Mouse (Mus musculus) brain, embryonic 18.5 days (tissue): Measurements from ENCODE around the gene Rapgefl1.
"Not testable (repeated sequence)": the region's sequence is repeated elsewhere in the genome, so short reads cannot be mapped to it uniquely, and the experiment has no call there.

Source experiments
- DNase-seq: peaks from one replicate; pipeline ENCODE4 v3.0.0-alpha.2; 2012; ENCODE audit warnings: low read depth, low spot score

Rapgefl1 gene

GRCm38 (mm10) chr11:98810686-98811085 lies 25.9 kb upstream of the Rapgefl1 start:
- DNase-seq, result no peak

GRCm38 (mm10) chr11:98816706-98817239 lies 19.8 kb upstream of the Rapgefl1 start:
- DNase-seq, result no peak

DNA sequence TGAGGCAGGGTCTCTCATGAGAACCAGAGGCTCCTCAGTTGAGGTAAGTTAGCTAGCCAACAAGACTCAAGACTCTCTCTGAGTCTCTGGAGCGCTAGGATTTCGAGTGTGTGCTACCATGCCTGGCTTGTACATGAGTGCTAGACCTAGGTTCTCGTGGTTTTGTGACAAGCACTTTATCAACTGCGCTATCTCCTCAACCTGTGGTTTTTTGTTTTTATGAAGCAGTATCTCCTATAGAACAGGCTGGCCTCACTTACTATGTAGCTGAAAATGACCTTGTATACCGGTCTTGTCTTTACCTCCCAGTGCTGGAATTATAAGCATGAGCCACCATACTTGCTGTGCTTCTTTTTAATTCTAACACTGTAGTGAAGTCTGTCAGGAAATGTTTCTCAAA lies 15.6 kb upstream of the Rapgefl1 start:
- DNase-seq, result no peak

- not testable (repeated sequence) for DNase-seq
Measured at GRCm38 (mm10) chr11:98826071-98826470, 10.5 kb upstream of the Rapgefl1 start.

- no peak for DNase-seq
Measured at GRCm38 (mm10) chr11:98827877-98828276, 8.7 kb upstream of the Rapgefl1 start.

- no peak for DNase-seq
Measured at GRCm38 (mm10) chr11:98829091-98829775, 7.4 kb upstream of the Rapgefl1 start.

GRCm38 (mm10) chr11:98829875-98830274 lies 6.7 kb upstream of the Rapgefl1 start:
- DNase-seq, result no peak

GRCm38 (mm10) chr11:98835296-98835695 lies 1.3 kb upstream of the Rapgefl1 start:
- peak; percentile 34 for DNase-seq

DNA sequence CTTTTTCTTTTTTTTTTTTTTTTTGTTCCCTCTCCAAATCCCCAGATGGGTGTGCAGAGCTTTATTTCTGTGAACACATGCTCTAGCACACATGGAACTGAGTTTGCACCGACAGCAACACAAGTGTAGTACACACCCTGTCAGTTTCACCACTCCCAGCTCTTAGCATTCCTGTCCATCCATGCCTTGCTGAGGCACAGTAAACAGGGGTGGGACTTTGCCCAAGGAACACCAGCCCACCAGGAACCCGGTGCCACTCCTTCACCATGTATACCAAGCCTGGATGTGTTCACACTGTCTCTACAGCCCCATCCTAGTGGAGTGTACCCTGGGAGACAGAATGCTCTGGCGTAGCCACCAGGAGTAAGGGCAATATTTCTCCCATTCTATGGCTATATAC lies 860 bp upstream of the Rapgefl1 start:
- DNase-seq, result peak; percentile 18

DNA sequence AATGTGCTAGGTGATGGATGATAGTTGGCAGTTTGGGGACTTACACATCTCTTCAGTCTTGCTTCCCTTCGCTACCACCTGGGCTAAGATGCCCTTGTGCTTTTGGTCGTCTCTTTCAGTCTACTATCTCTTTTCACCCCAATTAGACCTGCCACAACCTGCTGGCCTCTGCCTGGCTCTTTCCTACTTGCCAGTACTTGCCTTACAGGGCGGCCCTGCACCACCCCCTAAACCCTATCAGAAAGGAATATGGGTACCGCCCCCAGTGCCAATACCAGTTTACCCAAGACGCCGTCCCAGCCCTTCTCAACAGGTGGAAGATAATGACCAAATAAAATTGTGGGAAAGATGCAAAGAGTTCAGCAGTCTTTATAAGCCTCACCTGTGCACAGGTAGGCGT lies 457 bp upstream of the Rapgefl1 start:
- no peak for DNase-seq

DNA sequence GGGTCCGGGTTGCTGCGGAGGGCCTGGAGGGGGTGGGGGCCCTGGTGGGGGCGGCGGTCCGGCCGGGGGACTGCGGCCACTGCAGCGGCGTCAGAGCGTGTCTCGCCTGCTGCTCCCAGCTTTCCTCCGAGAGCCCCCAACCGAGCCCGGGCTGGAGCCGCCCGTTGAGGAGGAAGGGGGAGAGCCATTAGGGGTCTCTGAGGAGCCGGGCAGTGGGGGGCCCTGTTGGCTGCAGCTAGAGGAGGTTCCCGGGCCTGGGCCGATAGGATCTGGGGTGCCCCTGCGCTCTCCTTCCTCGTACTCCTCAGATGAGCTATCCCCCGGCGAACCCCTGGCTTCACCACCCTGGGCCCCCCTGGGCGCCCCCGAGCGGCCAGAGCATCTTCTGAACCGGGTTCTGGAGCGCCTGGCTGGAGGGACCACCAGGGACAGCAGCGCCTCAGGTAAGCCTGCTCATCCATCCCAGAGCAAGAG lies 683 bp downstream of the Rapgefl1 start:
- DNase-seq, result no peak

DNA sequence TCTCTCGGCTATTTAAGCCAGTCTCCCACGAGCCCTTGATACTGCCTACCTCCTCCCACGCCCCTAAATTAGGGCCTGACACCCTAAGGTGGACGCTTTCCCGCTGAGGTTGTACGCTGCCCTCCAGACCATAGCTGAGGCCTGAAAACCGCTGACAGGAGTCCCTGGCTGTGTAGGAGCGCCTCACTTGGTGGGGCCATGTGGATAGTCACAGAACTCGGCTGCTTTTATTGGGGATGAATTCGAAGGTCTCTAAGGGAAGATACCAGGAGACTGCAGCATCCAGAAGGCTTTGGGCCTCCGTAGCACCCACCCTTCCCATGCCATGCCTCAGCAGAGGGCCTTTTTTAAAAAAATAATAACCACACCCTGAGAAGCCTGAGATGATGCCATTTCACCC lies 1.3 kb downstream of the Rapgefl1 start:
- no peak for DNase-seq

DNA sequence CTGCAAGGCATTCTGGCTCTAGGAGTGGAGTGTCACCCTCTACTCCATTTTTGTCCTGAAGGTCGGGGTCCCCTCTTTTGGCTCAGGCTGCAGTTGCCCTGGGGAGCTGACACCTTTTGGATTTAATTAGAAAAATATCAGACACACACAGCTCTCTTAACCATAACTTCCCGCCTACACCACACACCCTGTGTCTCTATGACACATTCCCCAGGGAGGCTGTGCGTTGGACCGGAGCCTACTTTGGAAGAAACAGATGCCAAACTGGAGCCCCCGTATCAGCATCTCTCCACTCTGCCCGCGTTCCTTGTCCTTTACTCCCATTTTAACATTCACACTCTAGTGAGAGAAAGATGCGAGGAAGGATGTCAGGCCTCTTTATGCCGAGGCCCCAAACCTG lies 1.9 kb downstream of the Rapgefl1 start:
- no peak for DNase-seq

- no peak for DNase-seq
Measured at GRCm38 (mm10) chr11:98839402-98839801, 2.8 kb downstream of the Rapgefl1 start.

- DNase-seq, result no peak
Measured at GRCm38 (mm10) chr11:98839897-98840296, 3.3 kb downstream of the Rapgefl1 start.

DNA sequence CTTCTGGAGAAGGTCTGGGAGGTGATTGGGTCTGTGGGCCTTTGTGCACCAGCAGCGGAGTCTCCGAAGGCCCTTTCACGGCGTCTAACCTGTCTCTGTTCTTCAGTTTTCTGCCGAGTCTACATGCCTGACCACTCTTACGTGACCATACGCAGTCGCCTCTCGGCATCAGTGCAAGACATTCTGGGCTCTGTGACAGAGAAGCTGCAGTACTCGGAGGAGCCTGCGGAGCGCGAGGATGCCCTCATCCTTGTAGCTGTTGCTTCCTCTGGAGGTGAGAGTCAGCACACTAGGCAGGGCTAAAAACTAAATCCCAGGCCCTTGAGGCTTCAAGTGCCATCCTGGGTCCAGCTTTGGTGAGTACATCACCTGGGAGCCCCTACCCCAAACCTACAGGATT lies 9.4 kb downstream of the Rapgefl1 start:
- no peak for DNase-seq

DNA sequence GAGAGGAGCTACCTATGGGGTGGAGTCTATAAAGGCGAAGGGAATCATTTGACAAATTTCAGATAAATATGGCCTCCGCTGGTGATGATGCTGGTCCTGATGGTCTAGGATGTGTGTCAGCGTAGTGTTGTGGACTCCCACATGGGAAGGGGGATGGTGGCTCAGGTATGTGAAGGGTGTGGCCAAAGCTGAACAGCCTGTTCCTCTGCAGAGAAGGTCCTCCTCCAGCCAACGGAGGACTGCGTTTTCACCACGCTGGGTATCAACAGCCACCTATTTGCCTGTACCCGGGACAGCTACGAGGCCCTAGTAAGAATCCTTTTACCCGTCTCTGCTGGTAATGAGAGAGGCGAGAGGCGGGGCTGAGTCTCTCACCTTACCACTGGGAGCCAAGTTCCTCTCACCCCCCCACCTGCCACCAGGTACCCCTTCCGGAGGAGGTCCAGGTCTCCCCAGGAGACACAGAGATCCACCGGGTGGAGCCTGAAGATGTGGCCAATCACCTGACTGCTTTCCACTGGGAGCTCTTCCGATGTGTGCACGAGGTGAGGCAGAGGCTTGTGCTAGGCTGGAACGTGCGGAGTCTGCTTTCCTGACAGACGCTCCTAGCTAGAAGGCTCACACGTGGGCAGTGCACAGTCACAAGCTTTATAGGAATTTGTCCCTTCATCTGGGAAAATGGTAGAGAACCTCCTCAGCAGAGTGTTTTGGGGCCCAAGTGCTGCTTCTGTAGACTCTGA lies 10.4 kb downstream of the Rapgefl1 start:
- DNase-seq, result no peak

DNA sequence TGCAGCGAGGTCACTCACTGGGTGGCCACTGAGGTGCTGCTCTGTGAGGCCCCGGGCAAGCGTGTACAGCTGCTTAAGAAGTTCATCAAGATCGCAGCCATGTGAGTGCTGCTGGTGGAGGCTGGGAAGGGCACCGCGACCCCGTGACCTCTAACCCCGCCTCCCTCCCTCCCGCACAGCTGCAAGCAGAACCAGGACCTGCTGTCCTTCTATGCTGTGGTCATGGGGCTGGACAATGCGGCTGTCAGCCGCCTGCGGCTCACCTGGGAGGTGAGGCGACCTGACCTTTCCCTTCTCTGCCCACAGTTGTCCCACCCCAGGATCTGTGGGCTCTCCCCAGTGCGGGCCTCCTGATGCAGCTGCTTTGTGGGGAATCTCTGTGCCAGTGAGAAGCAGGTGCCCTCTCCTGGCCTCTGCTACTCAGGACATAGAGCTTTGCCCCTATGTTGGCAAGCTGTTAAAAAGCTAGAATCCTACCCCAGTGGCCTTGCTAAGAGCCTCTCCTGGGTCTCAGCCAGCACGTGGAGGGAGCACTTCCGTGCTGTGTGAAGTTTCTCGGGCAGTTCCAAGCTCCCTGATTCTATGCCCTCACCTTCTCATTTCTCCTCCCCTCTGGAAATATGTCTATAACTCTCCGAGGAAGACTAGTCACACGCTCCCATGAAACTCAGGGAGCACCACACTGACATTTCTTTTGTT lies 12.8 kb downstream of the Rapgefl1 start:
- no peak for DNase-seq

DNA sequence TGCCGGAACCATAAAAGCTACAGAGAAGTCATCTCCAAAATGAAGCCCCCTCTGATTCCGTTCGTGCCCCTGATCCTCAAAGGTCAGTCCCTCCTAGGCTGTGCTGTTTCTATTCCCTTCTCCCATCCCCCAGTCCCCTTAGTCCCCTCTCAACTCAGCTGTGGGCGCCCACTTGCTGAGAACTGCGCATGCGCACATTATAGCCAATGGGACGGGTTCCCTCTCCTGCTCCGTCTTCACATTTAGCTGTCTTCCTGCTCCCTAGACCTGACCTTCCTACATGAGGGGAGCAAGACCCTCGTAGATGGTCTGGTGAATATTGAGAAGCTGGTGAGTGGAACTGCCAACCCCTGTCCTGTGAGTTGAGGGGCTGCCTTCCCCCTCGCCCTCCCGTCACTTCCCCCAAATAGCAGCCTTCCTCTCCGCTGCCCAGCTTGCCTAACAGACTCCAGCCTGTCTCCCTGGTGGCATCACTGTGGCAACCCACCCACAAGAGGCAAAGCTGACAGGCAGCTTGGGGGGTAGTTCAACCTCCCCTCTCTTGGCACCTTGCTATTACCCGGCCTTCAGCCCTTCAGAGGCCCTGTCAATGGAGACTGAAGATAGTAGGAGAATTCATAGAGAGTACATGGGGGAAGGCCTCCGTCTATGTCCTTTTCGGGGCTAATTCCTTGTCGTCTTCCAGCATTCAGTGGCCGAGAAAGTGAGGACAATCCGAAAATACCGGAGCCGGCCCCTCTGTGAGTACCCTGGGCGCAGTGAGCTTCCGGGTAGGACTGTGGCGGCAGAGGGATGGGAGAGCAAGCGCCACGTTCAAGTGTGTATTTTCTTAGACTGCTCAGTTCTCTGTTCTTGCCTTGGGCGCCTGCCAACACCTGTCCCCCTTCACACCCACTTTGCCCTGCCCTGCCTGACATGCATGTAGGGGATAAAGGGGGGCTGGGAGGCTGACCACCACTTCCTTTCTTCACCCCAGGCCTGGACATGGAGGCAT lies 13.8 kb downstream of the Rapgefl1 start:
- no peak for DNase-seq

GRCm38 (mm10) chr11:98854116-98854515 lies 17.5 kb downstream of the Rapgefl1 start:
- DNase-seq, result no peak

DNA sequence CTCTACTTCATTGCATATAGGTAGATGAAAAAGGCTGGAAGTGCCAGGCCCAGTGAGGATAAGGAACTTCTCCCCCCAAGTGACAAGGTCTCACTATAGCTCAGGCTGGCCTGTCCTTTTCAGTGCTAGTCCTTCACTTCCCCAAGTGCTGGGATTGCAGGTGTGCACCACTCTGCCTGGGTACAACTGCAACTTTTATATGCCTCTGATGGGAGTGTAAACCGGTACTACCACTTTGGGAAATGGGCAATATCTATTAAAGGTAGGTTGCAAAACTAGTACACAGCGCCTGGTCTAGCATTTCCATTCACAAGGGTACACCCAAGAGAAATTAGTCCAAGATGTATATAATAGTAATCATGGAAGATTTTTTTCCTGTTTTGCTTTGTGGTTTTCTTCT lies 18.1 kb downstream of the Rapgefl1 start:
- no peak for DNase-seq
